Comparison of ENCODE assay signal across 8 mouse cellular contexts in the genomic region with DNA sequence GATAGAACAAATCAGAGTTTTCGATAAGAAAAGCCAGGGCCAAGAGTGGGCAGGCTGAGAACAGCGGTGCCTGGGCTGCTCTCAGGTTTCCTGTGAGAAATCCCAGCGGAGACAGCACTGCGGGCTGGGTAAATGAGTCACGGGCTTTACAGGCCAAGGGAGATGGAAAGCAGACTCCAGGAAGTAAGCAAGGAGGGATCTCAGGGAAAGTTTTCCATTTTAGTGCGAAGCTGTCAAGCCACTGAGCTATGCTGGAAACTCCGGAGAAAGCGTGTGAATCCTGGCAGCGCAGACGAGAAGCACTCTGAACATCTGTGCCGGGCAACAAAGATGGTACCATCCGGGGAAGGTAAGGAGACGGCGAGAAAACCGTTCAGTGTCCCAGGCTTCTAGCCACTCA. TPM values are rescaled to one million over a fixed set of nuclear protein-coding genes. Genes with fewer than 3 reads are reported as not detected.
DNase-seq lines count a peak whose midpoint lies in the region; ATAC-seq lines count a peak whose summit lies in the region.
"Had no signal": no experiment of that assay in that cellular context is flagged by ENCODE, and none has a peak within 500 bp of the region (broad histone marks: within the 10 kb centered on the region; RNA-seq: fewer than 3 reads in every experiment).

No protein-coding gene starts in this region.

- no peak overlapping the region for H3K27ac ChIP-seq in hindbrain, embryonic 14.5 days
- H3K27ac ChIP-seq in midbrain, embryonic 11.5 days (ENCODE audit: low read depth, low read length) = no peak overlapping the region
- H3K27ac ChIP-seq: macrophage had no signal

- H3K4me2 ChIP-seq in hindbrain, embryonic 14.5 days (replicated peaks) = peak overlapping the region; percentile 15; the same call in 1 of the 2 replicates
- H3K4me2 ChIP-seq in midbrain, embryonic 11.5 days = no peak overlapping the region

- no peaks in the 10 kb centered on the region for H3K36me3 ChIP-seq in hindbrain, embryonic 14.5 days (replicated peaks; ENCODE audit: control insufficient read depth, insufficient read depth)
- H3K36me3 ChIP-seq in midbrain, embryonic 11.5 days (ENCODE audit: control insufficient read depth, insufficient read depth, low read length) = no peaks in the 10 kb centered on the region

- ATAC-seq in hindbrain, embryonic 14.5 days (ENCODE audit: low FRiP score) = no peak
- no peak for ATAC-seq in midbrain, embryonic 11.5 days (ENCODE audit: low FRiP score)

- no peak overlapping the region for H3K4me3 ChIP-seq in hindbrain, embryonic 14.5 days (replicated peaks; ENCODE audit: low read length)
- no peak overlapping the region for H3K4me3 ChIP-seq in midbrain, embryonic 11.5 days (ENCODE audit: low read depth, low read length)

- H3K27me3 ChIP-seq in hindbrain, embryonic 14.5 days (ENCODE audit: control insufficient read depth, insufficient read depth, low read length) = no peaks in the 10 kb centered on the region
- no peaks in the 10 kb centered on the region for H3K27me3 ChIP-seq in midbrain, embryonic 11.5 days (ENCODE audit: control insufficient read depth, insufficient read depth, low read length)

- H3K4me1 ChIP-seq in hindbrain, embryonic 14.5 days (replicated peaks; ENCODE audit: control insufficient read depth, insufficient read depth, low read length) = no peaks in the 10 kb centered on the region
- no peaks in the 10 kb centered on the region for H3K4me1 ChIP-seq in midbrain, embryonic 11.5 days (ENCODE audit: control insufficient read depth, insufficient read depth, low read length)

- no peaks in the 10 kb centered on the region for H3K9me3 ChIP-seq in hindbrain, embryonic 14.5 days (ENCODE audit: control insufficient read depth, low read length)
- H3K9me3 ChIP-seq in midbrain, embryonic 11.5 days (ENCODE audit: control insufficient read depth, low read length) = no peaks in the 10 kb centered on the region

- DNase-seq in thymus, postnatal 4 days = peak; percentile 41
- no peak for DNase-seq in thymus, postnatal 0 days (ENCODE audit: low spot score)
- DNase-seq in gastrocnemius, adult 18-20 months (ENCODE audit: low spot score) = peak; percentile 63
- DNase-seq in hindbrain, embryonic 14.5 days (ENCODE audit: low spot score) = no peak
- DNase-seq in midbrain, embryonic 11.5 days (ENCODE audit: low spot score, missing footprints) = peak; percentile 86
- DNase-seq in yolk sac, embryonic 10.5 days (ENCODE audit: low spot score) = peak; percentile 70
- no peak for DNase-seq in T-cell, adult 2 months (ENCODE audit: low spot score)

- no peak overlapping the region for H3K9ac ChIP-seq in hindbrain, embryonic 14.5 days
- H3K9ac ChIP-seq in midbrain, embryonic 11.5 days (ENCODE audit: low read length) = no peak overlapping the region

- WGBS in hindbrain, embryonic 14.5 days = 29% methylated on average over 15 of the region's 15 CpGs
- 32% methylated on average over 15 of the region's 15 CpGs for WGBS in midbrain, embryonic 11.5 days

RNA-seq across cellular contexts. Expression of a gene that starts 11.2 kb away (rescaled TPM):
- 28.5 and 30.8 TPM in 2 replicates for polyA plus RNA-seq in thymus, postnatal 0 days (2015; fragmentation: Nextera tagmentation; extraction: Ambion mirVana)
- total RNA-seq in gastrocnemius, adult 18-20 months (2021) = 10 to 100 TPM; 17.1 to 21.7 TPM
- polyA plus RNA-seq in hindbrain, embryonic 14.5 days (2014; fragmentation: Nextera tagmentation; extraction: Ambion mirVana) = 30.6 and 32.6 TPM in 2 replicates
- polyA plus RNA-seq in midbrain, embryonic 11.5 days (2014; fragmentation: Nextera tagmentation; extraction: Ambion mirVana) = 10.5 and 12.9 TPM in 2 replicates

RNA-seq across cellular contexts. Expression of a gene that starts 28.0 kb away (rescaled TPM):
- polyA plus RNA-seq in thymus, postnatal 0 days (2015; fragmentation: Nextera tagmentation; extraction: Ambion mirVana) = 97.3 and 105 TPM in 2 replicates
- 10 to 100 TPM; 40.1 to 42.7 TPM for total RNA-seq in gastrocnemius, adult 18-20 months (2021)
- polyA plus RNA-seq in hindbrain, embryonic 14.5 days (2014; fragmentation: Nextera tagmentation; extraction: Ambion mirVana) = 231 and 245 TPM in 2 replicates
- polyA plus RNA-seq in midbrain, embryonic 11.5 days (2014; fragmentation: Nextera tagmentation; extraction: Ambion mirVana) = 121 and 129 TPM in 2 replicates

RNA-seq across cellular contexts. Expression of a gene that starts 42.5 kb away (rescaled TPM):
- polyA plus RNA-seq in thymus, postnatal 0 days (2015; fragmentation: Nextera tagmentation; extraction: Ambion mirVana) = 213 and 255 TPM in 2 replicates
- 10 to 100 TPM; 33.6 to 34.2 TPM for total RNA-seq in gastrocnemius, adult 18-20 months (2021)
- 76.9 and 79.1 TPM in 2 replicates for polyA plus RNA-seq in hindbrain, embryonic 14.5 days (2014; fragmentation: Nextera tagmentation; extraction: Ambion mirVana)
- polyA plus RNA-seq in midbrain, embryonic 11.5 days (2014; fragmentation: Nextera tagmentation; extraction: Ambion mirVana) = 112 and 115 TPM in 2 replicates

RNA-seq across cellular contexts. Expression of a gene that starts 43.3 kb away (rescaled TPM):
- polyA plus RNA-seq in thymus, postnatal 0 days (2015; fragmentation: Nextera tagmentation; extraction: Ambion mirVana) = 1.2 TPM in 2 replicates
- total RNA-seq in gastrocnemius, adult 18-20 months (2021) = 1 to 10 TPM in 1 of 2 experiments, under 1 TPM in 1; 0.52 to 1.2 TPM
- 0.84 TPM in 1 of 2 replicates, not detected in the other for polyA plus RNA-seq in hindbrain, embryonic 14.5 days (2014; fragmentation: Nextera tagmentation; extraction: Ambion mirVana)
- 0.56 and 0.68 TPM in 2 replicates for polyA plus RNA-seq in midbrain, embryonic 11.5 days (2014; fragmentation: Nextera tagmentation; extraction: Ambion mirVana)
- polyA plus RNA-seq: macrophage had no signal

Comparison
In these comparisons a context has a peak if more than half of its experiments do, and no peak if none do; other contexts are left out.
1. DNase-seq: peak in thymus, postnatal 4 days (single experiment), gastrocnemius, adult 18-20 months (single experiment), midbrain, embryonic 11.5 days (single experiment) and yolk sac, embryonic 10.5 days (single experiment); none in thymus, postnatal 0 days (single experiment), hindbrain, embryonic 14.5 days (single experiment) and T-cell, adult 2 months (single experiment).